Mouse (Mus musculus) brain, embryonic 14.5 days (tissue): ENCODE results near the gene Vil1.

Source experiments
- CTCF ChIP-seq: fragments of 200-500 bp; IDR thresholded peaks from 2 replicates; pipeline ENCODE4 v1.5.1; 2012; ENCODE audit warnings: inconsistent platforms, mild to moderate bottlenecking, moderate library complexity, borderline replicate concordance; ENCODE audit not compliant: insufficient read depth, insufficient read length; ENCODE audit errors: extremely low read depth
- POLR2A ChIP-seq: fragments of 200-500 bp; IDR thresholded peaks from 2 replicates; pipeline ENCODE4 v1.6.1; 2012; ENCODE audit warnings: mild to moderate bottlenecking, inconsistent platforms, borderline replicate concordance; ENCODE audit not compliant: poor library complexity, insufficient read depth, insufficient read length, severe bottlenecking; ENCODE audit errors: extremely low read depth

GRCm38 (mm10) chr1:74388398-74388920 is 20.7 kb upstream of the Vil1 start:
- no peak for TF ChIP-seq CTCF
- no peak for TF ChIP-seq POLR2A
